ENCODE assay signal across 11 mouse cellular contexts in the genomic region with DNA sequence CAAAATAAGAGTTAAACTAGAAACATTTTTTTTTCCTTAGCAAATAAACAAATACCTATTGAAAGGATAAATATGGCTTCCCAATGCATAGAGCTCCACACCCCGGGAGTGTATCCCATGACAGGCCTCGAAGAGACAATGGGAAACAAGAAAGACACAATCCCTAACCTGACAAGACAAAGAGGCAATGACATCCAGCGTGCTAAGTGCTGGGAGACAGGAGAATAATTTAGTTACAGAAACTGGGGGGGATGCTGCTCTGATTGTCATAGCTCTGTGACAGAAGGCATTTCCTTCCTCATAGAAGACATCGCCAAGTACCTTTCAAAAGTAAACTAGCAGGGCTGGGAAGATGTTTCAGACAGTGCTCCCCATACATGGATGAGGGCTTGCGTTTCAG.
"Had no signal": no experiment of that assay in that cellular context is flagged by ENCODE, and none has a peak within 500 bp of the region (broad histone marks: within the 10 kb centered on the region; RNA-seq: fewer than 3 reads in every experiment).

No protein-coding gene starts in this region.

- H3K4me3 ChIP-seq: left cerebral cortex, adult 2 months; limb, embryonic 10.5 days; liver, embryonic 15.5 days; midbrain, embryonic 15.5 days; neural tube, embryonic 12.5 days had no signal

- H3K4me1 ChIP-seq: liver, embryonic 15.5 days had no signal

- H3K36me3 ChIP-seq: limb, embryonic 10.5 days; liver, embryonic 15.5 days; midbrain, embryonic 15.5 days; neural tube, embryonic 12.5 days had no signal

- H3K4me2 ChIP-seq: liver, embryonic 11.5 days; liver, embryonic 15.5 days; midbrain, embryonic 15.5 days had no signal

- DNase-seq: kidney, postnatal 25 days; lung, adult 2 months; lung, postnatal 36 days; right cerebral cortex, postnatal 25 days; thymus, postnatal 4 days had no signal

- H3K27me3 ChIP-seq: liver, embryonic 15.5 days; midbrain, embryonic 15.5 days; neural tube, embryonic 12.5 days had no signal

- H3K27ac ChIP-seq: left cerebral cortex, adult 2 months; liver, embryonic 15.5 days; midbrain, embryonic 15.5 days; neural tube, embryonic 12.5 days had no signal

- H3K9me3 ChIP-seq: limb, embryonic 10.5 days; liver, embryonic 15.5 days; midbrain, embryonic 15.5 days; neural tube, embryonic 12.5 days had no signal

- H3K9ac ChIP-seq: liver, embryonic 15.5 days; midbrain, embryonic 15.5 days; neural tube, embryonic 12.5 days had no signal

- ATAC-seq: midbrain, embryonic 15.5 days had no signal
